Mouse (Mus musculus) forebrain, embryonic 11.5 days (tissue): ENCODE results near the gene Nfic. TPM values are rescaled to one million over a fixed set of nuclear protein-coding genes. Genes with fewer than 3 reads are reported as not detected.

Experiments used
- microRNA-seq: library from miRNA; unstranded; fragments of <30 nt; microRNA quantifications from one replicate; pipeline ENCODE4, GENCODE M21; 2016; ENCODE audit not compliant: insufficient number of aligned reads
- polyA plus RNA-seq: library from polyadenylated mRNA; unstranded; fragments of >200 nt; fragmentation: Nextera tagmentation; extraction: Ambion mirVana; gene quantifications from 2 replicates; pipeline ENCODE4 v1.2.1, GENCODE M21; 2014

Gene Nfic
- polyA plus RNA-seq, 1 experiment from 2014 or later, result 10.8 TPM

Small RNA genes lying within 50 kb of the gene (microRNA-seq; reads per million reads assigned to microRNA genes)
- gene Gm25595 (not detected), gene Mir1191b (not detected), gene Mir6913 (not detected)

Other genes with a start within 250 kb of the Nfic start
- 20.9 and 23.2 TPM in 2 replicates for gene Atcay, start 224.8 kb downstream of the Nfic start, polyA plus RNA-seq
- 5.3 and 6.4 TPM in 2 replicates for gene Zfr2, start 222.5 kb downstream of the Nfic start, polyA plus RNA-seq
- 2.6 and 4.0 TPM in 2 replicates for gene Matk, start 202.7 kb downstream of the Nfic start, polyA plus RNA-seq
- gene Mrpl54, start 188.7 kb downstream of the Nfic start, polyA plus RNA-seq, result 147 and 154 TPM in 2 replicates
- gene Apba3, start 188.7 kb downstream of the Nfic start, polyA plus RNA-seq, result 36.2 and 42.0 TPM in 2 replicates
- 10.1 and 11.9 TPM in 2 replicates for gene Tjp3, start 164.1 kb downstream of the Nfic start, polyA plus RNA-seq
- gene Pip5k1c, start 162.7 kb downstream of the Nfic start, polyA plus RNA-seq, result 74.1 and 74.9 TPM in 2 replicates
- gene Cactin, start 134.5 kb downstream of the Nfic start, polyA plus RNA-seq, result 51.2 and 53.2 TPM in 2 replicates
- gene Tbxa2r, start 126.9 kb downstream of the Nfic start, polyA plus RNA-seq, result 1.9 and 2.6 TPM in 2 replicates
- 0.07 TPM in 1 of 2 replicates, not detected in the other for gene Gipc3, start 112.4 kb downstream of the Nfic start, polyA plus RNA-seq
- gene Hmg20b, start 105.2 kb downstream of the Nfic start, polyA plus RNA-seq, result 109 and 111 TPM in 2 replicates
- gene Mfsd12, start 98.1 kb downstream of the Nfic start, polyA plus RNA-seq, result 4.5 and 4.7 TPM in 2 replicates
- 0.15 and 0.40 TPM in 2 replicates for gene 4930404N11Rik, start 89.8 kb downstream of the Nfic start, polyA plus RNA-seq
- gene Fzr1, start 77.1 kb downstream of the Nfic start, polyA plus RNA-seq, result 132 and 144 TPM in 2 replicates
- gene Dohh, start 71.2 kb downstream of the Nfic start, polyA plus RNA-seq, result 61.0 and 66.3 TPM in 2 replicates
- 3.0 and 3.5 TPM in 2 replicates for gene Gm48551, start 71.2 kb downstream of the Nfic start, polyA plus RNA-seq
- gene Gm48552, start 66.6 kb downstream of the Nfic start, polyA plus RNA-seq, result 1.1 and 3.0 TPM in 2 replicates
- 2.8 and 3.3 TPM in 2 replicates for gene Smim24, start 62.6 kb downstream of the Nfic start, polyA plus RNA-seq
- gene Celf5, start 27.1 kb upstream of the Nfic start, polyA plus RNA-seq, result 9.7 and 19.6 TPM in 2 replicates
- gene Ncln, start 40.8 kb upstream of the Nfic start, polyA plus RNA-seq, result 71.8 and 72.3 TPM in 2 replicates
- gene S1pr4, start 44.5 kb upstream of the Nfic start, polyA plus RNA-seq, result 0.36 and 0.68 TPM in 2 replicates
- gene Gna15, start 68.6 kb upstream of the Nfic start, polyA plus RNA-seq, result 0.45 and 0.68 TPM in 2 replicates
- 77.1 and 84.5 TPM in 2 replicates for gene Gna11, start 89.6 kb upstream of the Nfic start, polyA plus RNA-seq
- 324 and 355 TPM in 2 replicates for gene Aes, start 103.9 kb upstream of the Nfic start, polyA plus RNA-seq
- 7.2 and 8.1 TPM in 2 replicates for gene Tle2, start 118.9 kb upstream of the Nfic start, polyA plus RNA-seq
- gene Tle6, start 145.4 kb upstream of the Nfic start, polyA plus RNA-seq, result 3.9 and 7.7 TPM in 2 replicates
- gene BC025920, start 150.6 kb upstream of the Nfic start, polyA plus RNA-seq, result 1.6 and 2.1 TPM in 2 replicates
- gene Sirt6, start 172.2 kb upstream of the Nfic start, polyA plus RNA-seq, result 45.0 and 45.5 TPM in 2 replicates
- 3.9 and 4.1 TPM in 2 replicates for gene Ankrd24, start 172.9 kb upstream of the Nfic start, polyA plus RNA-seq
- gene Gm10778, start 193.4 kb upstream of the Nfic start, polyA plus RNA-seq, result 5.0 and 5.2 TPM in 2 replicates
- 18.0 and 22.7 TPM in 2 replicates for gene Zfp433, start 249.2 kb upstream of the Nfic start, polyA plus RNA-seq